Mouse (Mus musculus) forebrain, embryonic 16.5 days (tissue): ENCODE results near the gene Ccdc33. TPM values are rescaled to one million over a fixed set of nuclear protein-coding genes. Genes with fewer than 3 reads are reported as not detected.

ENCODE experiments used
- ATAC-seq: fragments of 200-750 bp; cut with Nextera tagmentation; 2 replicates; pipeline ENCODE4 v1.8.0; 2017; ENCODE audit warnings: mild to moderate bottlenecking, moderate library complexity
- H3K27ac ChIP-seq: fragments of 300-500 bp; sonication (generic); 2 replicates; pipeline ENCODE4 v1.5.1; 2014; ENCODE audit warnings: low read length, control low read depth
- H3K27me3 ChIP-seq: fragments of 300-500 bp; sonication (generic); replicated peaks from 2 replicates; pipeline ENCODE4 v1.6.1; 2014; ENCODE audit warnings: low read length; ENCODE audit not compliant: control insufficient read depth, insufficient read depth
- H3K36me3 ChIP-seq: fragments of 300-500 bp; sonication (generic); 2 replicates; pipeline ENCODE4 v1.6.1; 2014; ENCODE audit not compliant: control insufficient read depth, insufficient read depth
- H3K4me1 ChIP-seq: fragments of 300-500 bp; sonication (generic); replicated peaks from 2 replicates; pipeline ENCODE4 v1.6.1; 2014; ENCODE audit warnings: low read length; ENCODE audit not compliant: control insufficient read depth, insufficient read depth
- H3K4me2 ChIP-seq: fragments of 300-500 bp; sonication (generic); 2 replicates; pipeline ENCODE4 v1.6.1; 2014; ENCODE audit warnings: mild to moderate bottlenecking, low read length, control low read depth
- H3K4me3 ChIP-seq: fragments of 300-500 bp; sonication (generic); replicated peaks from 2 replicates; pipeline ENCODE4 v1.5.1; 2014; ENCODE audit warnings: mild to moderate bottlenecking, low read length, control low read depth
- H3K9ac ChIP-seq: fragments of 300-500 bp; sonication (generic); replicated peaks from 2 replicates; pipeline ENCODE4 v1.6.1; 2014; ENCODE audit warnings: low read depth, low read length, control low read depth
- H3K9me3 ChIP-seq: fragments of 300-500 bp; sonication (generic); 2 replicates; pipeline ENCODE4 v1.6.1; 2016; ENCODE audit warnings: low read length; ENCODE audit not compliant: control insufficient read depth
- WGBS: fragments of 180-500 bp; shearing (Covaris S2); extraction: QIAGEN DNeasy Blood & Tissue Kit; methylation state at CpG from one replicate; pipeline ENCODE4 v1.1.7; 2014; 5-methylcytosine and 5-hydroxymethylcytosine counted together
- polyA plus RNA-seq: library from polyadenylated mRNA; unstranded; fragments of >200 nt; fragmentation: Nextera tagmentation; extraction: Ambion mirVana; gene quantifications from 2 replicates; pipeline ENCODE4 v1.2.1, GENCODE M21; 2015

The Ccdc33 gene
- polyA plus RNA-seq, 1 experiment from 2014 or later, result 0.79 TPM

- no peak for ATAC-seq
- H3K4me3 ChIP-seq, result no peak overlapping the region
- H3K4me1 ChIP-seq, result no peaks in the 10 kb centered on the region; the same call in 1 of the 2 replicates
- no peaks in the 10 kb centered on the region for H3K36me3 ChIP-seq
- H3K27ac ChIP-seq, result no peak overlapping the region
- no peak overlapping the region for H3K9ac ChIP-seq
- 93% methylated on average over 5 of the region's 5 CpGs for WGBS
- H3K27me3 ChIP-seq, result no peaks in the 10 kb centered on the region
- no peaks in the 10 kb centered on the region for H3K9me3 ChIP-seq
- no peak overlapping the region for H3K4me2 ChIP-seq
Observed at GRCm38 (mm10) chr9:58018385-58018784, 100.2 kb downstream of the Ccdc33 start.

GRCm38 (mm10) chr9:58016962-58017361 lies 101.7 kb downstream of the Ccdc33 start:
- Histone ChIP-seq H3K27ac (no peak overlapping the region), H3K9ac (no peak overlapping the region), H3K36me3 (no peaks in the 10 kb centered on the region), H3K4me3 (no peak overlapping the region), H3K27me3 (no peaks in the 10 kb centered on the region), H3K9me3 (no peaks in the 10 kb centered on the region), H3K4me2 (no peak overlapping the region), H3K4me1 (no peaks in the 10 kb centered on the region; the same call in 1 of the 2 replicates)
- ATAC-seq, result no peak
- 83% methylated on average over 3 of the region's 3 CpGs for WGBS

- no peaks in the 10 kb centered on the region for H3K27me3 ChIP-seq
- no peak for ATAC-seq
- no peak overlapping the region for H3K27ac ChIP-seq
- H3K4me3 ChIP-seq, result no peak overlapping the region
- H3K4me1 ChIP-seq, result no peaks in the 10 kb centered on the region; the same call in 1 of the 2 replicates
- 81% methylated on average over 6 of the region's 6 CpGs for WGBS
- H3K4me2 ChIP-seq, result no peak overlapping the region
- H3K9ac ChIP-seq, result no peak overlapping the region
- no peaks in the 10 kb centered on the region for H3K36me3 ChIP-seq
- H3K9me3 ChIP-seq, result no peaks in the 10 kb centered on the region
Observed at GRCm38 (mm10) chr9:58015856-58016255, 102.8 kb downstream of the Ccdc33 start.

GRCm38 (mm10) chr9:58014393-58015160 lies 104.0 kb downstream of the Ccdc33 start:
- Histone ChIP-seq H3K9ac (no peak overlapping the region), H3K4me3 (no peak overlapping the region), H3K27me3 (no peaks in the 10 kb centered on the region), H3K4me1 (peaks cover under 1% of the 10 kb centered on the region), H3K4me2 (no peak overlapping the region), H3K27ac (no peak overlapping the region), H3K9me3 (no peaks in the 10 kb centered on the region), H3K36me3 (no peaks in the 10 kb centered on the region)
- 70% methylated on average over 8 of the region's 8 CpGs for WGBS
- ATAC-seq, result no peak

GRCm38 (mm10) chr9:58012935-58013334 lies 105.7 kb downstream of the Ccdc33 start:
- Histone ChIP-seq H3K4me2 (no peak overlapping the region), H3K27me3 (no peaks in the 10 kb centered on the region), H3K9me3 (no peaks in the 10 kb centered on the region), H3K9ac (no peak overlapping the region), H3K4me3 (no peak overlapping the region), H3K4me1 (peaks cover 14% of the 10 kb centered on the region), H3K36me3 (no peaks in the 10 kb centered on the region), H3K27ac (no peak overlapping the region)
- ATAC-seq, result peak; percentile 34
- WGBS, result 25% methylated on average over 2 of the region's 2 CpGs

GRCm38 (mm10) chr9:58012486-58012885 lies 106.1 kb downstream of the Ccdc33 start:
- Histone ChIP-seq H3K27ac (no peak overlapping the region), H3K4me2 (no peak overlapping the region), H3K9ac (no peak overlapping the region), H3K27me3 (no peaks in the 10 kb centered on the region), H3K4me1 (peaks cover 14% of the 10 kb centered on the region), H3K4me3 (no peak overlapping the region), H3K36me3 (no peaks in the 10 kb centered on the region), H3K9me3 (no peaks in the 10 kb centered on the region)
- 87% methylated on average over 2 of the region's 2 CpGs for WGBS
- no peak for ATAC-seq

GRCm38 (mm10) chr9:58011552-58011951 lies 107.1 kb downstream of the Ccdc33 start:
- no peaks in the 10 kb centered on the region for H3K36me3 ChIP-seq
- WGBS, result 87% methylated on average over 8 of the region's 8 CpGs
- H3K9ac ChIP-seq, result no peak overlapping the region
- no peaks in the 10 kb centered on the region for H3K27me3 ChIP-seq
- H3K9me3 ChIP-seq, result no peaks in the 10 kb centered on the region
- H3K4me1 ChIP-seq, result peaks cover 14% of the 10 kb centered on the region
- H3K4me2 ChIP-seq, result no peak overlapping the region
- no peak overlapping the region for H3K27ac ChIP-seq
- no peak for ATAC-seq
- no peak overlapping the region for H3K4me3 ChIP-seq

- H3K9ac ChIP-seq, result no peak overlapping the region
- H3K27ac ChIP-seq, result no peak overlapping the region
- ATAC-seq, result no peak
- H3K9me3 ChIP-seq, result no peaks in the 10 kb centered on the region
- no peak overlapping the region for H3K4me3 ChIP-seq
- no peaks in the 10 kb centered on the region for H3K27me3 ChIP-seq
- H3K4me2 ChIP-seq, result no peak overlapping the region
- peaks cover 14% of the 10 kb centered on the region for H3K4me1 ChIP-seq
- WGBS, result 54% methylated on average over 7 of the region's 7 CpGs
- no peaks in the 10 kb centered on the region for H3K36me3 ChIP-seq
Observed at GRCm38 (mm10) chr9:58011027-58011426, 107.6 kb downstream of the Ccdc33 start.

GRCm38 (mm10) chr9:58009588-58009987 lies 109.0 kb downstream of the Ccdc33 start:
- ATAC-seq, result peak; percentile 3; the same call in 1 of the 2 replicates
- Histone ChIP-seq H3K4me3 (no peak overlapping the region), H3K4me1 (peaks cover 14% of the 10 kb centered on the region), H3K27ac (peak overlapping the region; percentile 76), H3K36me3 (no peaks in the 10 kb centered on the region), H3K4me2 (no peak overlapping the region), H3K9me3 (no peaks in the 10 kb centered on the region), H3K27me3 (no peaks in the 10 kb centered on the region), H3K9ac (no peak overlapping the region)
- 40% methylated on average over 3 of the region's 3 CpGs for WGBS
